Mouse (Mus musculus): Measurements from ENCODE around the gene Cfap45. TPM values are rescaled to one million over a fixed set of nuclear protein-coding genes. Genes with fewer than 3 reads are reported as not detected.

The Cfap45 gene
- total and polyA plus RNA-seq, 2 experiments from 2014 or later: 5.1 to 5.5 TPM

- TF ChIP-seq CTCF (IDR thresholded peaks at IDR 0.05; ENCODE audit: low read depth): no peak
- no peaks in the 10 kb centered on the region for H3K27me3 ChIP-seq (ENCODE audit: insufficient read depth, low read length)
- H3K4me3 ChIP-seq (ENCODE audit: low read depth, low read length): no peak overlapping the region
- no peak overlapping the region for H3K4me2 ChIP-seq (ENCODE audit: low read depth)
- no peak for ATAC-seq
- H3K4me1 ChIP-seq (ENCODE audit: insufficient read depth): no peaks in the 10 kb centered on the region; the same call in 1 of the 2 replicates
- H3K9ac ChIP-seq: no peak overlapping the region
- no peaks in the 10 kb centered on the region for H3K36me3 ChIP-seq (ENCODE audit: insufficient read depth)
- H3K27ac ChIP-seq (ENCODE audit: low read depth, low read length): no peak overlapping the region; the same call in 1 of the 2 replicates
- H3K9me3 ChIP-seq (ENCODE audit: low read length): no peaks in the 10 kb centered on the region
- no peak for DNase-seq
- 69% methylated on average over 7 of the region's 7 CpGs for WGBS
Measured at GRCm38 (mm10) chr1:172525971-172526370, 5.4 kb downstream of the Cfap45 start.

DNA sequence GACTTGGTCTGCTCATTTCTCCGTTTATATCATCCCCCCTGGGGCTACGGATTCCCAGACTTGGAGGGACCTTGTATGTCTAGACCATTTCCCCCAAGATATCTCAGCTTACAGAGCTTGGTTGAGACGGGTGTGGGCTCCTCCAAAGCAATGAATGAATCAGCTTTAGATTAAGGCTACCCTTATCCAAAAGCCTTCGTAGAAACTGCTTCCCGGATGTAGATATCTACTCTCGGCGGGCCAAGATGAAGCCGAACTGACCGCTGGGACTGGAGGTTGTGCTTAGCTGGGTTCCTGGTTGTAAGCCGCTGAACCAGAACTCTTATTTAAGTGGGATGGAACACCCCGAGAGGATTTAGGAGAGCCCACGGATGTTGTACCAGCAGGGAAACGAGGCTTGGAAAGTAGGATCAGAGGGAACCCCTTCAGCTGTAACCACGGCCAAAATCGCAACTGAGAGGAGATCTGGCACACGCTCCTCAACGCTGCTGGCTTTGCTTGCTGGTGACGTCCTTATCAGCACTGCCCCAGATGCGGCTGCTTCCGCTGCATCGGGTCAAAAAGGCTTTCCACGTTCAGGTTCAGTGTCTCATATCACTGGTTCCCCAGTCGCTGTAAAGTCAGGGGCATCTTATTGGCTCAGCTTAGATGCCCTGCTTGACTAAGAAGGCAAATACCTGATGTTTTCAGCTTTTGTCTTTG is 5.9 kb downstream of the Cfap45 start:
- 75% methylated on average over 23 of the region's 23 CpGs for WGBS
- H3K4me2 ChIP-seq (ENCODE audit: low read depth): no peak overlapping the region
- no peaks in the 10 kb centered on the region for H3K36me3 ChIP-seq (ENCODE audit: insufficient read depth)
- no peak for ATAC-seq
- no peaks in the 10 kb centered on the region for H3K9me3 ChIP-seq (ENCODE audit: low read length)
- no peak for TF ChIP-seq CTCF (IDR thresholded peaks at IDR 0.05; ENCODE audit: low read depth)
- no peaks in the 10 kb centered on the region for H3K4me1 ChIP-seq (ENCODE audit: insufficient read depth)
- no peak overlapping the region for H3K9ac ChIP-seq
- H3K27ac ChIP-seq (ENCODE audit: low read depth, low read length): no peak overlapping the region
- no peak overlapping the region for H3K4me3 ChIP-seq (ENCODE audit: low read depth, low read length)
- no peaks in the 10 kb centered on the region for H3K27me3 ChIP-seq (ENCODE audit: insufficient read depth, low read length)
- DNase-seq: no peak

GRCm38 (mm10) chr1:172527431-172527830 is 6.8 kb downstream of the Cfap45 start:
- no peaks in the 10 kb centered on the region for H3K36me3 ChIP-seq (ENCODE audit: insufficient read depth)
- H3K9me3 ChIP-seq (ENCODE audit: low read length): no peaks in the 10 kb centered on the region
- DNase-seq (no peak), ATAC-seq (no peak)
- no peak overlapping the region for H3K4me2 ChIP-seq (ENCODE audit: low read depth)
- no peak overlapping the region for H3K9ac ChIP-seq
- no peak for TF ChIP-seq CTCF (IDR thresholded peaks at IDR 0.05; ENCODE audit: low read depth)
- WGBS: 93% methylated on average over 10 of the region's 10 CpGs
- no peak overlapping the region for H3K4me3 ChIP-seq (ENCODE audit: low read depth, low read length)
- no peaks in the 10 kb centered on the region for H3K4me1 ChIP-seq (ENCODE audit: insufficient read depth)
- H3K27ac ChIP-seq (ENCODE audit: low read depth, low read length): no peak overlapping the region
- no peaks in the 10 kb centered on the region for H3K27me3 ChIP-seq (ENCODE audit: insufficient read depth, low read length)

- peak; percentile 84 for DNase-seq
- no peak overlapping the region for H3K9ac ChIP-seq
- no peak overlapping the region for H3K27ac ChIP-seq (ENCODE audit: low read depth, low read length)
- no peaks in the 10 kb centered on the region for H3K9me3 ChIP-seq (ENCODE audit: low read length)
- no peaks in the 10 kb centered on the region for H3K36me3 ChIP-seq (ENCODE audit: insufficient read depth)
- H3K4me2 ChIP-seq (ENCODE audit: low read depth): no peak overlapping the region
- 5% methylated on average over 7 of the region's 7 CpGs for WGBS
- H3K4me1 ChIP-seq (ENCODE audit: insufficient read depth): no peaks in the 10 kb centered on the region
- no peak overlapping the region for H3K4me3 ChIP-seq (ENCODE audit: low read depth, low read length)
- ATAC-seq: peak; percentile 82
- H3K27me3 ChIP-seq (ENCODE audit: insufficient read depth, low read length): no peaks in the 10 kb centered on the region; the same call in 1 of the 2 replicates
- TF ChIP-seq CTCF (IDR thresholded peaks at IDR 0.05; ENCODE audit: low read depth): peak; percentile 94
Measured at GRCm38 (mm10) chr1:172528701-172529100, 8.1 kb downstream of the Cfap45 start.

- no peak overlapping the region for H3K4me3 ChIP-seq (ENCODE audit: low read depth, low read length)
- H3K4me1 ChIP-seq (ENCODE audit: insufficient read depth): no peaks in the 10 kb centered on the region
- H3K9me3 ChIP-seq (ENCODE audit: low read length): no peaks in the 10 kb centered on the region
- TF ChIP-seq CTCF (IDR thresholded peaks at IDR 0.05; ENCODE audit: low read depth): no peak
- H3K36me3 ChIP-seq (ENCODE audit: insufficient read depth): no peaks in the 10 kb centered on the region
- 30% methylated on average over 8 of the region's 8 CpGs for WGBS
- DNase-seq: no peak
- no peaks in the 10 kb centered on the region; the same call in 1 of the 2 replicates for H3K27me3 ChIP-seq (ENCODE audit: insufficient read depth, low read length)
- no peak for ATAC-seq
- no peak overlapping the region for H3K27ac ChIP-seq (ENCODE audit: low read depth, low read length)
- H3K4me2 ChIP-seq (ENCODE audit: low read depth): no peak overlapping the region
- H3K9ac ChIP-seq: no peak overlapping the region
Measured at GRCm38 (mm10) chr1:172530544-172531220, 10.1 kb downstream of the Cfap45 start.

- ATAC-seq (peak; percentile 50), DNase-seq (no peak)
- peak overlapping the region; percentile 24 for H3K4me2 ChIP-seq (ENCODE audit: low read depth)
- TF ChIP-seq CTCF (IDR thresholded peaks at IDR 0.05; ENCODE audit: low read depth): no peak
- 5% methylated on average over 13 of the region's 13 CpGs for WGBS
- no peak overlapping the region for H3K9ac ChIP-seq
- no peak overlapping the region for H3K4me3 ChIP-seq (ENCODE audit: low read depth, low read length)
- H3K36me3 ChIP-seq (ENCODE audit: insufficient read depth): no peaks in the 10 kb centered on the region
- no peaks in the 10 kb centered on the region for H3K4me1 ChIP-seq (ENCODE audit: insufficient read depth)
- H3K9me3 ChIP-seq (ENCODE audit: low read length): no peaks in the 10 kb centered on the region
- no peaks in the 10 kb centered on the region; the same call in 1 of the 2 replicates for H3K27me3 ChIP-seq (ENCODE audit: insufficient read depth, low read length)
- no peak overlapping the region for H3K27ac ChIP-seq (ENCODE audit: low read depth, low read length)
Measured at GRCm38 (mm10) chr1:172532551-172532950, 11.9 kb downstream of the Cfap45 start.

GRCm38 (mm10) chr1:172535116-172535515 is 14.5 kb downstream of the Cfap45 start:
- Histone ChIP-seq H3K4me1 (ENCODE audit: insufficient read depth) (no peaks in the 10 kb centered on the region), H3K4me3 (ENCODE audit: low read depth, low read length) (no peak overlapping the region), H3K9me3 (ENCODE audit: low read length) (no peaks in the 10 kb centered on the region), H3K27ac (ENCODE audit: low read depth, low read length) (no peak overlapping the region), H3K9ac (no peak overlapping the region), H3K27me3 (ENCODE audit: insufficient read depth, low read length) (no peaks in the 10 kb centered on the region; the same call in 1 of the 2 replicates), H3K36me3 (ENCODE audit: insufficient read depth) (no peaks in the 10 kb centered on the region), H3K4me2 (ENCODE audit: low read depth) (no peak overlapping the region)
- DNase-seq: no peak
- TF ChIP-seq CTCF (IDR thresholded peaks at IDR 0.05; ENCODE audit: low read depth): no peak
- ATAC-seq: no peak
- WGBS: 80% methylated on average over 16 of the region's 16 CpGs
